Mouse (Mus musculus) kidney, embryonic 14.5 days (tissue): ENCODE measurements around the gene Gp5. TPM values are rescaled to one million over a fixed set of nuclear protein-coding genes. Genes with fewer than 3 reads are reported as not detected.
A peak's percentile ranks its signal among the peaks of the same experiment; 100 is the strongest.
"Not testable (repeated sequence)": the region's sequence is repeated elsewhere in the genome, so short reads cannot be mapped to it uniquely, and the experiment has no call there.

Experiments
- ATAC-seq: fragments of 200-750 bp; cut with Nextera tagmentation; 2 replicates; pipeline ENCODE4 v1.8.0; 2017; ENCODE audit warnings: moderate number of reproducible peaks, mild to moderate bottlenecking, moderate TSS enrichment, moderate library complexity; ENCODE audit not compliant: low FRiP score, low TSS enrichment
- H3K27ac ChIP-seq: fragments of 300-500 bp; sonication (generic); 2 replicates; pipeline ENCODE4 v1.5.1; 2014; ENCODE audit warnings: low read depth, mild to moderate bottlenecking, low read length, moderate library complexity, mixed read lengths
- H3K27me3 ChIP-seq: fragments of 300-500 bp; sonication (generic); 2 replicates; pipeline ENCODE4 v1.6.1; 2014; ENCODE audit warnings: mild to moderate bottlenecking, low read length; ENCODE audit not compliant: control insufficient read depth, insufficient read depth
- H3K36me3 ChIP-seq: fragments of 300-500 bp; sonication (generic); 2 replicates; pipeline ENCODE4 v1.6.1; 2014; ENCODE audit warnings: low read length, mixed read lengths; ENCODE audit not compliant: control insufficient read depth, insufficient read depth
- H3K4me1 ChIP-seq: fragments of 300-500 bp; sonication (generic); 2 replicates; pipeline ENCODE4 v1.6.1; 2014; ENCODE audit warnings: low read length, mixed read lengths; ENCODE audit not compliant: control insufficient read depth, insufficient read depth
- H3K4me2 ChIP-seq: fragments of 300-500 bp; sonication (generic); replicated peaks from 2 replicates; pipeline ENCODE4 v1.6.1; 2014; ENCODE audit warnings: low read depth, mild to moderate bottlenecking, low read length
- H3K4me3 ChIP-seq: fragments of 300-500 bp; sonication (generic); 2 replicates; pipeline ENCODE4 v1.5.1; 2014; ENCODE audit warnings: mild to moderate bottlenecking, low read length
- H3K9ac ChIP-seq: fragments of 300-500 bp; sonication (generic); 2 replicates; pipeline ENCODE4 v1.6.1; 2014; ENCODE audit warnings: low read depth, mild to moderate bottlenecking, low read length, moderate library complexity
- H3K9me3 ChIP-seq: fragments of 300-500 bp; sonication (generic); 2 replicates; pipeline ENCODE4 v1.6.1; 2016; ENCODE audit warnings: low read length; ENCODE audit not compliant: control insufficient read depth
- WGBS: fragments of 180-500 bp; shearing (Covaris S2); extraction: QIAGEN DNeasy Blood & Tissue Kit; methylation state at CpG from one replicate; pipeline ENCODE4 v1.1.7; 2014; 5-methylcytosine and 5-hydroxymethylcytosine counted together
- polyA plus RNA-seq: library from polyadenylated mRNA; unstranded; fragments of >200 nt; fragmentation: Nextera tagmentation; extraction: Ambion mirVana; gene quantifications from 2 replicates; pipeline ENCODE4 v1.2.1, GENCODE M21; 2014

Gene Gp5
- 0.55 and 0.64 TPM in 2 replicates for polyA plus RNA-seq

DNA sequence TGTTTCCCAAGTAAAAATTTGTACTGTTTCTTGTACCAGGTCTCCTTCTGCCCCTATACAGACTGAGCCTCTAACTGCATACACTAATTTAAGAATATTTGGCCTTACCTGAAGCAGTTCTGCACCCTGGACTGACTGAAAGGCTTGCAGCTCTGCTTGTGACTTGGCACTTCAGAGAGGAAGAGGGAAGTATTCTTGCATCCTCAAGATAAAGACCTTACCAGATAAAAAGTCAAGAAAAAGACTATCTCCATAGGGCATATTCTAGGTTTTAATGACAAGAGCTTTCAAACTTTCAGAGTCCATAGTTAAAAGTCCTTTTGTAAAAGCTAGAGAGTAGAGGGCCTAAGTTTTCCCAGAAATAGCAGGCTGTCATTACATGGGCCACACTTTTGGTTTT, at the start of gene Gp5:
Gp5 (minus strand) TSS at position 133 of the 400 bp plus-strand sequence.
- Histone ChIP-seq H3K36me3 (peaks cover 8% of the 10 kb centered on the region), H3K4me2 (peak within 1 kb of the TSS; percentile 100), H3K4me3 (peak within 1 kb of the TSS; percentile 51), H3K9ac (peak within 1 kb of the TSS; percentile 54; the same call in 1 of the 2 replicates), H3K27ac (no peak within 1 kb of the TSS), H3K4me1 (peaks cover 8% of the 10 kb centered on the region; the same call in 1 of the 2 replicates), H3K9me3 (no peaks in the 10 kb centered on the region; the same call in 1 of the 2 replicates), H3K27me3 (peaks cover 53% of the 10 kb centered on the region)
- no peak for ATAC-seq

DNA sequence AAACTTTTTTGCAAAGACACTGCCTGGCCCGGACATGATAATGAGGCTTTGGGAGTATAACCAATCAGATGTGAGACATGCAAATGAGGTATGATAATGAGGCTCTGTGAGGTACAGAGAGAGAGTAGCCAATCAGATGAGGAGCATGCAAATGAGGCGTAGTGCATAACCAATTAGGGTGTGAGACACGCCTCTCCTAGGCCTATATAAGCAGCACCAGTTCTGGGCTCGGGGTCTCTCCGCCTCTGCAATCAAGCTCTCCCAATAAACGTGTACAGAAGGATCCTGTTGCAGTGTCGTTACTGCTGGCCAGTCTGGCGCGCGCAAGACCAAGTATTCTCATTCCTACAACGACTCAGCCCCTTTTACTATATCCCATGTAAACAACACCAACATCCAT, 42.9 kb upstream of the Gp5 start:
- not testable (repeated sequence) for H3K9me3 ChIP-seq, H3K4me3 ChIP-seq
- 94% methylated on average over 11 of the region's 11 CpGs for WGBS

DNA sequence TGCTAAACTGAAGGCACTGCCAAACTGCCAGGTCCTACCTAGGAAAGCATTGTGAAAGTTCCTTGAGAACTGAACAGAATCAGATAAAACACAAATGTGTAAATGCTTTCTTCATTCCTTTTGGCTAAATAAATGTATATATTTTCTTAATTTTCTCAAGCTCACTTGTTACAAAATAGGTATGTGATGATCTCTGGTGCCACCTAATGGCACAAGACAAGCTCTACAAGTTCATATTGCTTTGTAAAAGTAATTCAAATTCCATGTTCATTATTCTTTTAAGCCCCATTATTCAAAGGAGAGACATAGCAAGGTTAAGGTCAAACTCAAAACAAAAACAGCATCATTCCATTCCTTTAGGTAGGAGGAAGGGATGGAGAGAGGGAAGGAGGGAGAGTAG, 3.7 kb upstream of the Gp5 start:
- peaks cover 25% of the 10 kb centered on the region for H3K36me3 ChIP-seq

More for the DNA sequence above, 42.9 kb upstream of the Gp5 start:
- not testable (repeated sequence) for H3K27ac ChIP-seq, ATAC-seq, H3K4me2 ChIP-seq, H3K27me3 ChIP-seq, H3K9ac ChIP-seq, H3K4me1 ChIP-seq
- peaks cover 39% of the 10 kb centered on the region; the same call in 1 of the 2 replicates for H3K36me3 ChIP-seq

DNA sequence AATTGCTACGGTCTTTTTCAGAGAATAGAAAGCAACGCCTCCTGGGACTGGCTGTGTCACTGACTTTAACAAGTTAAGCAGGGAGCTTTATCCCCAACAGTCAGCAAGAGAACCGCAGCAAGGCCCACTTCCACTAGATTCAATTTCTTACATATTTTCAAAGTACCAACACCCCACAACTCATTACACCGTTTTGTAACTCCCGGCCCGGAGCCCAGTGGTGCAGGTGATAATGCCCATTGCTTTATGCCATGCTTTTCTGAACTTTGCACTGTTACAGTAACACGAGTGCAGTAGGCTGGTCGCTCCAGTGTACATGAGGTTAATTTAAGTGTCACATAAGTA, 436 bp downstream of the Gp5 start:
- Histone ChIP-seq H3K27me3 (peaks cover 55% of the 10 kb centered on the region), H3K9ac (no peak overlapping the region), H3K36me3 (peaks cover 4% of the 10 kb centered on the region), H3K4me2 (no peak overlapping the region), H3K4me3 (no peak overlapping the region), H3K9me3 (no peaks in the 10 kb centered on the region; the same call in 1 of the 2 replicates), H3K4me1 (peaks cover 8% of the 10 kb centered on the region; the same call in 1 of the 2 replicates), H3K27ac (no peak overlapping the region)
- ATAC-seq, result no peak
- 53% methylated on average over 8 of the region's 8 CpGs for WGBS

More for the DNA sequence above, 3.7 kb upstream of the Gp5 start:
- Histone ChIP-seq H3K27ac (no peak overlapping the region), H3K9me3 (no peaks in the 10 kb centered on the region), H3K4me2 (no peak overlapping the region), H3K9ac (no peak overlapping the region), H3K27me3 (peaks cover 25% of the 10 kb centered on the region), H3K4me1 (no peaks in the 10 kb centered on the region), H3K4me3 (no peak overlapping the region)
- ATAC-seq, result no peak

- peaks cover 55% of the 10 kb centered on the region for H3K27me3 ChIP-seq
- H3K27ac ChIP-seq, result no peak overlapping the region
- 4% methylated on average over 34 of the region's 34 CpGs for WGBS
- no peaks in the 10 kb centered on the region; the same call in 1 of the 2 replicates for H3K9me3 ChIP-seq
- peak overlapping the region; percentile 54; the same call in 1 of the 2 replicates for H3K9ac ChIP-seq
- peaks cover 8% of the 10 kb centered on the region; the same call in 1 of the 2 replicates for H3K4me1 ChIP-seq
- peak overlapping the region; percentile 51 for H3K4me3 ChIP-seq
- no peaks in the 10 kb centered on the region for H3K36me3 ChIP-seq
- peak overlapping the region; percentile 100 for H3K4me2 ChIP-seq
- ATAC-seq, result 0 out of 2 replicates have a peak, but pooled peaks have one; percentile 11
Measured at GRCm38 (mm10) chr16:30309395-30310170, 996 bp downstream of the Gp5 start.

- H3K27me3 ChIP-seq, result peaks cover 55% of the 10 kb centered on the region
- H3K4me2 ChIP-seq, result peak overlapping the region; percentile 100
- no peaks in the 10 kb centered on the region; the same call in 1 of the 2 replicates for H3K9me3 ChIP-seq
- no peaks in the 10 kb centered on the region for H3K36me3 ChIP-seq
- no peak overlapping the region for H3K27ac ChIP-seq
- H3K9ac ChIP-seq, result peak overlapping the region; percentile 54
- H3K4me1 ChIP-seq, result peaks cover 8% of the 10 kb centered on the region; the same call in 1 of the 2 replicates
- peak; percentile 68; the same call in 1 of the 2 replicates for ATAC-seq
- under 1% methylated on average over 72 of the region's 72 CpGs for WGBS
- peak overlapping the region; percentile 51 for H3K4me3 ChIP-seq
Measured at GRCm38 (mm10) chr16:30308616-30309394, 1.8 kb downstream of the Gp5 start.

DNA sequence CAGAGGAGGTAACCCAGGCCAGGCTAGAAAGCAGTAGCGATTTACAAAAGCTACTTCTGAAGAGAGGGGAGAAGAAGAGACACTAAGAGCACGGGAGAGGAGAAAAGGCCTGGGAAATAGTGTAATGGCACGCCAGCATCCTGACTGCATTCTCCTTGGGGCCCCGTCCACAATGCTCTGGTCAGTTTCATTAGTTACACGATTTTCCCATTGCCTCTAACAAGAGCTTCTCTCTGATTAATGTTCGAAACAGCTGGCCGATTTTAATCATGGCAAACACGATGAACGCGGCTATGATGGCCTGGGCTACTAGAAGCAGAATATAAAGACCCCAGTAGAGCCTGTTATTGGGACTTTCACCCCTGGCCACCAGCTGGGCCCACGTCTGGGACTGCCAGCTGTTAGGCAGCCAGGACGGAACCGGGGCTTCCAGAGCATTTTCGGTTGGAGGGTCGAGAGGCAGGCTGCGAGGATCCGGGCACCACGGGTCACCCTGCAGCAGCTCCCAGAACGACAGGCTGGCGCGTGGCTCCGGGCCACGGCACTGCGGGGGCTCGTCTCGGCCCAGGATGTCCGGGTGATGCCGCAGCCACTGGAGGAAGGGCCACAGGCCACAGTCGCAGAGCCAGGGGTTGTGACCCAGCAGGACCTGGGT, 2.5 kb downstream of the Gp5 start:
- peak overlapping the region; percentile 51 for H3K4me3 ChIP-seq
- WGBS, result 15% methylated on average over 29 of the region's 29 CpGs
- H3K4me1 ChIP-seq, result peaks cover 8% of the 10 kb centered on the region; the same call in 1 of the 2 replicates
- no peak overlapping the region for H3K27ac ChIP-seq
- peak; percentile 10; the same call in 1 of the 2 replicates for ATAC-seq
- H3K4me2 ChIP-seq, result peak overlapping the region; percentile 100
- H3K9ac ChIP-seq, result peak overlapping the region; percentile 54
- H3K36me3 ChIP-seq, result no peaks in the 10 kb centered on the region
- H3K9me3 ChIP-seq, result no peaks in the 10 kb centered on the region; the same call in 1 of the 2 replicates
- peaks cover 57% of the 10 kb centered on the region for H3K27me3 ChIP-seq

- 46% methylated on average over 12 of the region's 12 CpGs for WGBS
- ATAC-seq, result no peak
- peaks cover 8% of the 10 kb centered on the region; the same call in 1 of the 2 replicates for H3K4me1 ChIP-seq
- no peaks in the 10 kb centered on the region; the same call in 1 of the 2 replicates for H3K9me3 ChIP-seq
- H3K4me3 ChIP-seq, result no peak overlapping the region
- H3K4me2 ChIP-seq, result no peak overlapping the region
- H3K27me3 ChIP-seq, result peaks cover 57% of the 10 kb centered on the region
- no peak overlapping the region for H3K27ac ChIP-seq
- no peaks in the 10 kb centered on the region for H3K36me3 ChIP-seq
- no peak overlapping the region for H3K9ac ChIP-seq
Measured at GRCm38 (mm10) chr16:30307306-30307705, 3.3 kb downstream of the Gp5 start.
